Mouse (Mus musculus) brain, adult 2 months (tissue): ENCODE measurements at regions not wholly inside any gene's neighbourhood (a gene's known extent, or its start where the extent isn't known, plus 50 kb on each side); places are given as distances from the start of the nearest gene placed in this dataset.

Experiments
- DNase-seq: peaks from one replicate; pipeline ENCODE4 v3.0.0; 2011; ENCODE audit warnings: low read depth, low spot score

- DNase-seq = no peak
These were observed 156.3 kb downstream of the Grm4 start for GRCm38 (mm10) chr17:27364899-27365298.

GRCm38 (mm10) chr17:27364338-27364737 lies 156.9 kb downstream of the Grm4 start:
- no peak for DNase-seq

GRCm38 (mm10) chr17:27363911-27364310 lies 157.3 kb downstream of the Grm4 start:
- DNase-seq = no peak

- peak; percentile 88 for DNase-seq
These were observed 158.0 kb upstream of the Lemd2 start for GRCm38 (mm10) chr17:27362221-27362620.

GRCm38 (mm10) chr17:27361362-27361761 lies 157.1 kb upstream of the Lemd2 start:
- peak; percentile 58 for DNase-seq

GRCm38 (mm10) chr17:27356862-27357261 lies 152.6 kb upstream of the Lemd2 start:
- DNase-seq = peak; percentile 11

GRCm38 (mm10) chr17:27355717-27356116 lies 151.4 kb upstream of the Lemd2 start:
- DNase-seq = no peak

- DNase-seq = no peak
These were observed 150.8 kb upstream of the Lemd2 start for GRCm38 (mm10) chr17:27355056-27355455.

- DNase-seq = no peak
These were observed 145.6 kb upstream of the Lemd2 start for GRCm38 (mm10) chr17:27349911-27350310.

GRCm38 (mm10) chr17:27349432-27349831 lies 145.2 kb upstream of the Lemd2 start:
- DNase-seq = no peak

- DNase-seq = no peak
These were observed 138.0 kb upstream of the Lemd2 start for GRCm38 (mm10) chr17:27341952-27342890.

GRCm38 (mm10) chr17:27339823-27340222 lies 135.6 kb upstream of the Lemd2 start:
- no peak for DNase-seq

- no peak for DNase-seq
These were observed 135.0 kb upstream of the Lemd2 start for GRCm38 (mm10) chr17:27339261-27339660.

- DNase-seq = no peak
These were observed 131.4 kb upstream of the Lemd2 start for GRCm38 (mm10) chr17:27335621-27336020.

GRCm38 (mm10) chr17:27333593-27333992 lies 129.3 kb upstream of the Lemd2 start:
- no peak for DNase-seq

- no peak for DNase-seq
These were observed 128.9 kb upstream of the Lemd2 start for GRCm38 (mm10) chr17:27333141-27333540.

- DNase-seq = no peak
These were observed 127.8 kb upstream of the Lemd2 start for GRCm38 (mm10) chr17:27332076-27332475.

GRCm38 (mm10) chr17:27331630-27332029 lies 127.4 kb upstream of the Lemd2 start:
- no peak for DNase-seq

GRCm38 (mm10) chr17:27329791-27330190 lies 125.5 kb upstream of the Lemd2 start:
- DNase-seq = peak; percentile 27

- no peak for DNase-seq
These were observed 124.9 kb upstream of the Lemd2 start for GRCm38 (mm10) chr17:27329183-27329582.

GRCm38 (mm10) chr17:27325002-27325460 lies 120.8 kb upstream of the Lemd2 start:
- peak; percentile 35 for DNase-seq

GRCm38 (mm10) chr17:27323513-27323912 lies 119.2 kb upstream of the Lemd2 start:
- no peak for DNase-seq

- no peak for DNase-seq
These were observed 118.7 kb upstream of the Lemd2 start for GRCm38 (mm10) chr17:27322891-27323509.
